Mouse (Mus musculus): Measurements from ENCODE around the gene Gramd1a.

DNA sequence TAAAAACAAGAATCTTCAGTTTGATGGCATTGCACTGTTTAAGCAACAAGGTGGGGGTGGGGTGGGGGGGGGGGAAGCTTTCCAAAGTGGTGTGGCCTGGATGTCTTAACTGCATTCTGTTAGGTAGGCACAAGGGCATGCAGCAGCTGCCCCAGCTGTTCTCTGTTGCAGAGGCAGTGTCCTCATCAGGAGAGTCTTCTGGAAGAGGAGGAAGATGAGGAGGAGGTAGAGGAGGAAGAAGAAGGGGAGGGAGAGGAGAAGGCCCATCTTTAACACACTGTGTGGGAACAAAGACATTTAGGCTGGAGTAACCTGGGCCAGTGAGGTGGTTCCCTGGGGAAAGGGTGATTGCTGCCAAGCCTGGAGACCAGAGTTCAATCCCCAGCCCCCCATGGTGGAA, 73.6 kb downstream of the Gramd1a start:
- TF ChIP-seq CTCF (IDR thresholded peaks at IDR 0.05; ENCODE audit: low read depth) (no peak), EP300 (IDR thresholded peaks at IDR 0.05; ENCODE audit: low read depth) (no peak)
